Mouse (Mus musculus) heart, embryonic 14.5 days (tissue): Measurements from ENCODE around the gene Serpina16. TPM values are rescaled to one million over a fixed set of nuclear protein-coding genes. Genes with fewer than 3 reads are reported as not detected.

Source experiments
- ATAC-seq: fragments of 200-750 bp; cut with Nextera tagmentation; 2 replicates; pipeline ENCODE4 v1.8.0; 2017; ENCODE audit warnings: low read depth, moderate TSS enrichment; ENCODE audit not compliant: insufficient number of reproducible peaks, insufficient read depth, low FRiP score
- H3K27ac ChIP-seq, 2 experiments: fragments of 200-500 bp in 1 of 2; fragments of 300-500 bp in 1 of 2; sonication (generic) in 1 of 2; replicated peaks in 1 of 2; 2 replicates each; pipeline ENCODE4 v1.5.1; 2012 to 2014; ENCODE audit warnings: low read depth in 2 of 2, low read length in 2 of 2, control low read depth in 1 of 2, mild to moderate bottlenecking in 1 of 2, mixed read lengths in 1 of 2; ENCODE audit not compliant: control insufficient read depth in 1 of 2, insufficient read depth in 1 of 2
- H3K27me3 ChIP-seq: fragments of 300-500 bp; sonication (generic); 2 replicates; pipeline ENCODE4 v1.6.1; 2014; ENCODE audit warnings: mild to moderate bottlenecking, low read length, control low read depth; ENCODE audit not compliant: control insufficient read depth, insufficient read depth
- H3K36me3 ChIP-seq: fragments of 300-500 bp; sonication (generic); 2 replicates; pipeline ENCODE4 v1.6.1; 2014; ENCODE audit warnings: mild to moderate bottlenecking, control low read depth, low read length, mixed read lengths; ENCODE audit not compliant: control insufficient read depth, insufficient read depth
- H3K4me1 ChIP-seq, 2 experiments: fragments of 200-500 bp in 1 of 2; fragments of 300-500 bp in 1 of 2; sonication (generic) in 1 of 2; 2 replicates each; pipeline ENCODE4 v1.6.1; 2012 to 2014; ENCODE audit warnings: low read length in 2 of 2, control low read depth in 1 of 2, mixed read lengths in 1 of 2; ENCODE audit not compliant: control insufficient read depth in 2 of 2, insufficient read depth in 2 of 2
- H3K4me2 ChIP-seq: fragments of 300-500 bp; sonication (generic); 2 replicates; pipeline ENCODE4 v1.6.1; 2014; ENCODE audit warnings: mild to moderate bottlenecking, low read length
- H3K4me3 ChIP-seq, 2 experiments: fragments of 200-500 bp in 1 of 2; fragments of 300-500 bp in 1 of 2; sonication (generic) in 1 of 2; 2 replicates each; pipeline ENCODE4 v1.5.1; 2012 to 2014; ENCODE audit warnings: low read length in 2 of 2, mild to moderate bottlenecking in 2 of 2, control low read depth in 1 of 2, low read depth in 1 of 2, moderate library complexity in 1 of 2; ENCODE audit not compliant: control insufficient read depth in 1 of 2, insufficient read depth in 1 of 2
- H3K9ac ChIP-seq: fragments of 300-500 bp; sonication (generic); 2 replicates; pipeline ENCODE4 v1.6.1; 2014; ENCODE audit warnings: mild to moderate bottlenecking, low read length
- H3K9me3 ChIP-seq: fragments of 300-500 bp; sonication (generic); 2 replicates; pipeline ENCODE4 v1.6.1; 2016; ENCODE audit warnings: low read length, control low read depth; ENCODE audit not compliant: control insufficient read depth
- WGBS: fragments of 180-500 bp; shearing (Covaris S2); extraction: QIAGEN DNeasy Blood & Tissue Kit; methylation state at CpG from one replicate; pipeline ENCODE4 v1.1.7; 2014; 5-methylcytosine and 5-hydroxymethylcytosine counted together
- polyA plus RNA-seq: library from polyadenylated mRNA; unstranded; fragments of >200 nt; fragmentation: Nextera tagmentation; extraction: Ambion mirVana; gene quantifications from 2 replicates; pipeline ENCODE4 v1.2.1, GENCODE M21; 2014

Serpina16 gene
- not detected in 2 replicates for polyA plus RNA-seq

DNA sequence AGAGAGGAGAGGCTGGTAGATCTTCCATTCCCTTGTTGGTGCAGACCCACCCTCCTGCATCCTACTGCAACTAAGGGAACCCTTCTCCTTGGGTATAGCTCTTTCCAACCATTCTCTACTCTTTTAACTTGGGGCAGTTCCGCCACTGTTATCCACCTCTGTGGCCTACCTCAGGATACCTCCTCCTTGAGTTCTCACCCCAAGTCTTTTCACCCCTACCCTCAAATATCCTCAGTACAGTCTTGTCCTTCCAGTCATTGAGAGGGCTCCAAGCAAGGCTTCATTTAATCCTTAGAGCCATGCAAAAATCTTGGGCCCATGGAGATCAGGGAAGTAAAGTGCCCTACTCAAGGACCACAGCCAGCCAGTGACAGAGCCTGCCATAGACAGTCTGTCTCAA, at the start of gene Serpina16:
Gene Serpina16 (minus strand): TSS at position 101 of the 400 bp plus-strand sequence.
- Histone ChIP-seq H3K27ac (no peak within 1 kb of the TSS), H3K4me2 (no peak within 1 kb of the TSS), H3K27me3 (no peaks in the 10 kb centered on the region), H3K36me3 (no peaks in the 10 kb centered on the region), H3K9ac (no peak within 1 kb of the TSS), H3K4me3 (no peak within 1 kb of the TSS), H3K9me3 (no peaks in the 10 kb centered on the region), H3K4me1 (peaks cover 2 to 4% of the 10 kb centered on the region in 2 experiments; a peak in 2 of 4 replicates)
- WGBS: 89% methylated on average over 1 of the region's 1 CpGs
- ATAC-seq: no peak

DNA sequence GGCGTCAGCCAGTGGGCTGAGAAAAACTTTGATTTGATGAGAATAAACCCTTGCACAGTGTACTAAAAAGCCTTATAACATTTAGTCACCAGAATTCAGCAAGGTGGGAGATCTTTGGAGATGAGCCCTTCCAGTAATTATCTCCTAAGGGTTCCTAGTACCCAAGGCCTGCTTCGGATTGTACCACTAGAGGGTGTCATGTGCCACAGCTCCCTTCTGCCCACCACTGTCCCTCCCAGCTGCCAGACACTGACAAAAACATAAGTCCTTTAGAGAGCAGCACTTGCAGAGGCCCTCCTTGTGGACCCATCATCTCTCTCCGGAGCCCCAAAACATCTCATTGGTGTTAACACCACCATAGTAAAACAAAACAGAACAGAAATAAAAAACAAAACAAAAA, 35.6 kb upstream of the Serpina16 start:
- H3K36me3 ChIP-seq: no peaks in the 10 kb centered on the region
- peaks cover 0 to 2% of the 10 kb centered on the region in 2 experiments; a peak in 1 of 4 replicates for H3K4me1 ChIP-seq
- no peak overlapping the region for H3K4me3 ChIP-seq
- H3K9ac ChIP-seq: no peak overlapping the region
- H3K27ac ChIP-seq: no peak overlapping the region
- H3K4me2 ChIP-seq: no peak overlapping the region
- no peaks in the 10 kb centered on the region for H3K9me3 ChIP-seq
- no peaks in the 10 kb centered on the region for H3K27me3 ChIP-seq
- WGBS: 64% methylated on average over 3 of the region's 3 CpGs
- no peak for ATAC-seq

DNA sequence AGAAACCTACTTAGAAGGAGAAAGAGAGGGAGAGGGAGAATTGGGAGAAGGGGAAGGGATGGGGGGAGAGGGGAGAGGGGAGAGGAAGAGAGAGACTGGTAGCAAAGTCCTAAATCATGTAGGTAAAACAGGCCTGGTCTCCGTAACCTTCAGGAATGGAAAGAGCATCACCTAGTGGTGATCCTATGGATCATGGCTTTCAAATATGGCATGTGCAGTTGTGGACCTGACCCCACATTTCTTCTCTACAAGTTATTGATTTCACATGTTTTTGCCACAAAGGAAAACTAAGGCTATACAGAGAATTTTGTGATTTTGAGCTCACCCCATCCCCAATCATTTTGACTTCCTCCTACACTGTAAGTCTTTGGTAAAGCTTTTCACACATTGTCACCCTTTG, 34.5 kb upstream of the Serpina16 start:
- ATAC-seq: no peak
- whole genome bisulfite sequencing: 45% methylated on average over 1 of the region's 1 CpGs
- Histone ChIP-seq H3K27me3 (no peaks in the 10 kb centered on the region), H3K27ac (no peak overlapping the region), H3K36me3 (no peaks in the 10 kb centered on the region), H3K9me3 (no peaks in the 10 kb centered on the region), H3K4me2 (no peak overlapping the region), H3K9ac (no peak overlapping the region), H3K4me1 (peaks cover 0 to 2% of the 10 kb centered on the region in 2 experiments; a peak in 1 of 4 replicates), H3K4me3 (no peak overlapping the region)

DNA sequence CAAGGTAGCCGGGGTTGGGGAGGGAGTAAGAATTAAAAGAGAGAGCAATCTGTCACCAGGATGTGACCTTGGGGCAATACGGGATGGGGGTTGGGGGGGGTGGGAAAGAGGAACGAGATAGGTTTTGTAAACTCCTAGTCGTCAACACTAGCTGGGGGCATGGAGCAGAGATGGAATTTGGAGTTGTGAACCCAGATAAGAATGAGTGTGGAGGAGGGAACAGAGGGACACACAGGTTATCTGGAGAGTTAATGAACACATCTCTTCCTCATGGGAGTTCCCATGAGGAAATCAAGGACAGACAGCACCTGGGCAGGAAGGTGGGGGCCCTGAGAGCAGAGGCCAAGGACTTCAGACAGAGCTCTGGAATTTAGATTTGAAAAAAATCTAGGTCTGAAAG, 30.2 kb upstream of the Serpina16 start:
- H3K9ac ChIP-seq: no peak overlapping the region
- no peak overlapping the region for H3K4me2 ChIP-seq
- H3K27me3 ChIP-seq: no peaks in the 10 kb centered on the region
- no peak overlapping the region for H3K4me3 ChIP-seq
- WGBS: 23% methylated on average over 4 of the region's 4 CpGs
- no peak for ATAC-seq
- no peaks in the 10 kb centered on the region for H3K36me3 ChIP-seq
- H3K4me1 ChIP-seq: peaks cover 0 to 2% of the 10 kb centered on the region in 2 experiments; a peak in 1 of 4 replicates
- no peak overlapping the region for H3K27ac ChIP-seq
- no peaks in the 10 kb centered on the region for H3K9me3 ChIP-seq

DNA sequence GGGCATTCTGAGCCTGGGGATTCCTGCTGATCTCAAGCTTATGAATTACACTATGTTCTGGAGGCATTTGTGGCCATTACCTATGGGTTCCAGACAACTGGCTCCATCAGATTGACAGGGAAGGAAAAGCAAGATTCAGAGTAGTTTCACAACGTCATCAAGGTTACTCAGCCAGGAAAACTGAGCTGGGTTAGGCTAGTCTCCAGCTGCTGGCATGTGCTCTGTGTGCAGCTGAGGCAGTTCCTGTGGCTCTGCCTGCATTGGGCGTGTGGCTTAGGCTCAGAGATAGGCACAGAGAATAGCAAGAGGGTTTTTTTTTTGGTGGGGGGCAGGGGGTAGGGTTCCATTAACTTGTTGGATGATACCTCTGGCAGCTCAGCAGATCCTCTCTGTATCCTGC, 29.6 kb upstream of the Serpina16 start:
- WGBS: 37% methylated on average over 2 of the region's 2 CpGs
- Histone ChIP-seq H3K27me3 (no peaks in the 10 kb centered on the region), H3K4me1 (peaks cover 0 to 2% of the 10 kb centered on the region in 2 experiments; a peak in 1 of 4 replicates), H3K27ac (no peak overlapping the region), H3K4me3 (no peak overlapping the region), H3K36me3 (no peaks in the 10 kb centered on the region), H3K9ac (no peak overlapping the region), H3K9me3 (no peaks in the 10 kb centered on the region), H3K4me2 (no peak overlapping the region)
- no peak for ATAC-seq

DNA sequence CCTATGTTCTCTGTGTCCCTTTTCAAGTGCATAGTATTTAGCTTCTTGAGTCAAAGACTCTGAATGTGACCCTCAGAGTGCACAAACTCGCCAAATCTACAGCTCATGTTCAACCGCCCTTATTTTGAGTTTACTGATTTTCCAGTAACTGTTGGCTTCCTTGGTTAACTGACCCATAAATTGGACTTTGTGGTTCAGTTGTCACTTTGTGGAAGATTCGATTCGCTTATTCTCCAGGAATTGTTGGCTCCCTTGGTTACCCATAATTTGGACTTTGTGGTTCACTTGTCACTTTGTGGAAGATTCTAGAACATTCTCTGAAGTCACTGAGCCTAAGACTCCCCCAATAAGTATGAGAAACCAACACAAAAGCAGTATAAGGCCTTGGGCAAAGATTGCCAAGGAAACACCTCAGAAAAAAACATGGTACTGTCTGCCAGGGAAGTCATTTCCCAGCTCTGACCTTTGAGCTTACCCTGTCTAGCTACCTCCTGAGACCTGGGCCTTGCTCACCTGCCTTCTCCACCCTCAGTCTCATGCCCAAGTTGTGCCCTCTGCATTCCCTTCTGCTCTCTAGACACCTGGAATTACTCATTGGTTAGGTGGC, 24.3 kb upstream of the Serpina16 start:
- 78% methylated on average over 4 of the region's 4 CpGs for WGBS
- H3K4me1 ChIP-seq: peaks cover 0 to 2% of the 10 kb centered on the region in 2 experiments; a peak in 1 of 4 replicates
- H3K27me3 ChIP-seq: no peaks in the 10 kb centered on the region
- ATAC-seq: no peak
- no peaks in the 10 kb centered on the region for H3K36me3 ChIP-seq
- no peak overlapping the region for H3K9ac ChIP-seq
- H3K4me3 ChIP-seq: no peak overlapping the region
- no peak overlapping the region for H3K27ac ChIP-seq
- no peak overlapping the region for H3K4me2 ChIP-seq
- H3K9me3 ChIP-seq: no peaks in the 10 kb centered on the region

DNA sequence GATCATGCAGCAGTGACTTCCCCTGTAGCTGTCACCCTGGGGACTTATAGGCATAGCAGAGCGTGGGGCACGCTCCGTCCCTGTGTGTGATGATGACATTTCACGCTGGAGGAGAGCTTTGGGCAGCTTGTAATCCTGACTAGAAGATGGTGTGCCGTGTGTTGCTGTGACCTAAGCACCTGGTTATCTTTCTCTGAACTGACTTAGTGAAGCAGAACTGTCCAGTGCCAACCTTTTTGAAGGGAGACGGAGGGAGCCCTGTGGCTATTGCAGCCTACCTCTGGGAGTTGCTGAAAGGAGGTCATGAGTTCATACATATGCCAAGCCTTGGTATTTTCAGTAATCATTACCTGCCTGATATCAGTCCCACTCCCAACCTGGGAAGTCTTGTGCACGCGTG, 19.5 kb upstream of the Serpina16 start, which contains the start of gene Serpina1f:
Gene Serpina1f (minus strand): TSS at position 101 of the 400 bp plus-strand sequence.
- Histone ChIP-seq H3K36me3 (no peaks in the 10 kb centered on the region), H3K9me3 (no peaks in the 10 kb centered on the region), H3K27me3 (no peaks in the 10 kb centered on the region), H3K4me1 (peaks cover 0 to 5% of the 10 kb centered on the region in 2 experiments; a peak in 1 of 4 replicates), H3K27ac (no peak within 1 kb of the TSS), H3K9ac (no peak within 1 kb of the TSS), H3K4me2 (no peak within 1 kb of the TSS), H3K4me3 (no peak within 1 kb of the TSS)
- ATAC-seq: no peak
- WGBS: 84% methylated on average over 8 of the region's 8 CpGs
